Mouse (Mus musculus): ENCODE measurements around the gene Ostc.

Ostc gene

DNA sequence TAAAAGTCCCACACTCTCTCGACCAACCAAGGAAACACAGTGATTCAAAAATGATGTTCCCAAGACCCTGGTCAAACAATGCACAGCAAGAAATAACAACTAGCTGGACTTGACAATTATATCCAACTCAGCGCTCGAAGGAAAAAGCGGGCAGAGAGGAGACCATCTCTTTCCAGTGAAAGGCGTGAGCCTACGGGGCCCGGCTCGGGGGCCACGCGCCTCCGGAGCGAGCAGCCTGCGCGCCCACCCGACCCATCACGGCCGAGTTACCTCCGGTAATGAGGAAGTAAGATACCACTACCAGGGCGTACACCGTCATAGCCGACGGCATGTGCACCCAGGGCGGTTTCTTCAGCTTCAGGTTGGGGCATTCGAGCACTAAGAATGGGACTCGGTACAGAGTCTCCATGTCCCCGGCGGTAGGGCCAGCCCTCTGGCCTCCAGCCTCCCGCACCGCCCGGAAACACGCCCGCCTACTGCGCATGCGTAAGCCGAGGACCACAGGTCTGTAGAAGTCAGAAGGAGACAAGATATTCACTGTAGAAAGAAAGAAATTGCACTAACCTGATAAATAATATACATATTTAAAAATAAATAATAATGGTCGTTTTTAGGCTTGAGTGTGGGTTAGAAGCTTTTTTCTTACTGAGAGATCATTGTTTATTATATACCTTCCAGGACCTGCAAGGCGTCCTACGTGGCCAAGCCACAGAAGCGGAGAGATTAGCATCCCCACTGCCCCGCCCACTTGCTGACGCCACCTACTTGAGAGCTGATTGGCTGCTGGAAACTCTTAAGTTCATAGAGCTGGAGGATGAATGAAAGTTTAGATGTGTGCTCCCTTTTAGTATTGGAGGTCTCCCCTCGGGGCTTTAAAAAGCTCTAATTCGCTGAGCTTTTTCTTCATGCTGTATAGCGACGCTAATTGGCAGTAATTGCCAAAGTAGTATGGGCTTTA lies at the start of gene Ostc:
Ostc (minus strand) TSS at position 478 of the 958 bp plus-strand sequence.
- peak; percentile 99 for DNase-seq (ENCODE audit: low read depth, low spot score)

DNA sequence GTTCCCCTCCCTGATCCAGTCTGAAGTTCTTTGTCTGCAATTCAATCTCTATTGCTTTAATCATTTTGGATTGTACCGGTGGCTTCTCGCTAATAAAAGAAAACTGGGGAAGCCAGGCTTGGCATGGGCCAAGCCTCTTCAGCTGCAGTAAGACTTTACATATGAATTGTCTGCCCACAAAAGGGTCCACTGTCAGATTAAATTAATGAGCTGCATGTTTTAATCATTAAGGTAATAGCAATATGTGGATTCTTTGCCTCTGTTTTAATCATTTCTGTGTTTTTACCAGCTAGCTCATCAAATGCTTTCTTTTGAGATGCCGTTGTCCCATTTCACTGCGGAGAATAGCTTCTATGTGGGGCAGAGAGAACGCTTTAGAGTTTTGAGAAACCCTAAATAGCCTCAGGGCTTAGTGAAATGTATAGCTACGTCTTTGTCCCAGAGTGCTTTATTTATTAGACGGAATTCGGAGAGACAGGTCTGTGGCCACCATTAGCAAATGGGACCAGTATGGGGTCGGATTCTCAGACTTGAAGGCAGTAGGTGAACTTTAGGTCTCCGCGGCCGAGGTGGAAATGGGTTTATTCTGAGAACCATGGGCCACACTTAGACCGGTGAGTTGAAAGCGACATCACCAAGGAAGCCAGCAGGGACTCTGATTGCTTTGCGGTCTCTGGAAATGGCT lies 49.1 kb upstream of the Ostc start:
- no peak for DNase-seq (ENCODE audit: low read depth, low spot score)

DNA sequence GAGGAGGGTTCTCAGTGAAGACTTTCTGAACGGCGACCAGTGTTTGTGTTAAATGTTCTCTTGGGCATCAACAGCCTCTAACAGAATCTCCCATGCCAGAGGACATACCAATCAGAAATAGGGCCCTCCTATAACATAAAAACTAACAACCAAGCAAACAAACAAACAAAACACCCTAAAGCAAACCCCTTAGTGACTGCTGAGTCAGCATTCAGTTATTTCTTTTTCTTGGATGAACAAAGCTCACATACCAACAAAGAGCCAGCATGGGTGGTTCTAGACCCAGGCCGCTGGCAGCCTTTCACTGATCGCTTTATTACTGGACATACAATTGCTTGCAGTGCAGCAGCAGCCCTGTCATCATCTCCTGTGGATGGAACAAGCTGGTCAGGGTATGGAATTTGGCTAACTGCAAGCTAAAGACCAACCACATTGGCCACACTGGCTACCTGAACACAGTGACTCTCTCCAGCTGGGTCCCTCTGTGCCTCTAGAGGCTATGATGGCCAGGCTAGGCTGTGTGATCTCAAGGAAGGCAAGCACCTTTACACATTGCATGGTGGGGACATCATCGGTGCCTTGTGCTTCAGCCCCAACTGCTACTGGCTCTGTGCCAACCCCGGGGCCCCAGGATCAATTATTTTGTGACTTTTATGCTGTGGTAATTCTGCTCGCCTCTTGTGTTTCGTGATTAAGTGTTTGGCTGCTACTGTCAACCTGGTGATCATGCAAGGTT lies 48.0 kb upstream of the Ostc start:
- DNase-seq (ENCODE audit: low read depth, low spot score): no peak

DNA sequence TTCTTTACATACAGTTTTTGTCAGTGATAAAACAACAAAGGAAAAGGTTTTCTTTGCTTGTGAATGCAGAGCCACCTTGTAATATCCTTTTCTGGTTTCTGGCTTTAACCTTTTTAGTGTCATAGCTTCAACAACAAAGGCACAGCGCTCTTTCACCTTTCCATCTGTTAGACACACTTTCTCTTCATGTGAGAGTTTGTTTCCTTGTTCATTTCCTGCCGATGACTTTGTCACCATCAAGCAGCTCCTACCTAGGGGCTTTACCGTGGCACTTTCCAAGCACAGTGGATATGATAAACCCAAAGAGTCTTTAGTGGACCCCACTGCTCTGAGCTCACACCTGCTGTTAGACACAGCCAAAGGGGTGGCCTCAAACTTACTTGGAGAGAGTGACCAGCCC lies 40.0 kb upstream of the Ostc start:
- DNase-seq (ENCODE audit: low read depth, low spot score): no peak

DNA sequence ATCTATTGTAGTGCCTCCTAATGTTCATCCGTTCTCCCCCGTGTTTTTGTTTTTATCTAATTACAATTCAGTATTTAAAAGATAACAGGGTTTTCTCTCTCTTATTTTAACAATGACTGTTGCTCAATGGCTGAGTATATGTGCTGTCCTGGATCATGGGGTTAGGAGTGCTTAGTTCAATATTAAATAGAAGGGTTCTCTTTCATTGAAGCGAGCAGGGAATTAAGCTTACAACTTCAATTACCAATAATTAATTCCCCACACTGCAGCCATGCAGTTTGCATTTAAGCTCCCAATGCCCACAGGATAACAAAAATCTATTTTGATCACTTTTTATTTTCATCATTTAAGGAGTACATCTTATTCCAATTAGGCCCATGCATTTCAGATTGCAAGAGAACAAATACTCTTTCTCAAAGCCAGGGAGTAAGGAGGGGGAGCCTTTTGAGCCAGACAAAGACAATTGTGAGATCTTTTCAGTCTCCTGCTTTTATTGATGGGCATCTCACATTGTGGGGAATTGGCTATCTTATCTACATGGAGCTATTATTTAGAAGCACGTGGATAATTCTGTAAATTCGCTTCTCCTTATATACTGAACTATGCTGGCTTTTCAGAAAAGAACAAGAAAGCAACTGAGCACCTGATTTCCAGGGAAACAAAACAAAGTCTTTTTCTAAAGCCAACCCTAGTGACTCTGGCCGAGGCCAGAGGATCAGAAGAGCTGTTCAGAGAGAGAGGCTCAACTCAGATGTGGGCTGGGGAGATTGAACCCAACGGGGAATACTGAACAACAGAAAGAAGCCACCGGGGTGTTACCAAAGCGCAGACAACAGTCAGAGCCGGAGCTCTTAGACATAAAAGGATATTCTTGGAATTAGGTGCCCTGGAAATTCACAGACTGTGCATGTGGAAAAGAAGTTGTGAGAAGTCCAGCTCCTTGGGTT lies 37.7 kb upstream of the Ostc start:
- DNase-seq (ENCODE audit: low read depth, low spot score): no peak

DNA sequence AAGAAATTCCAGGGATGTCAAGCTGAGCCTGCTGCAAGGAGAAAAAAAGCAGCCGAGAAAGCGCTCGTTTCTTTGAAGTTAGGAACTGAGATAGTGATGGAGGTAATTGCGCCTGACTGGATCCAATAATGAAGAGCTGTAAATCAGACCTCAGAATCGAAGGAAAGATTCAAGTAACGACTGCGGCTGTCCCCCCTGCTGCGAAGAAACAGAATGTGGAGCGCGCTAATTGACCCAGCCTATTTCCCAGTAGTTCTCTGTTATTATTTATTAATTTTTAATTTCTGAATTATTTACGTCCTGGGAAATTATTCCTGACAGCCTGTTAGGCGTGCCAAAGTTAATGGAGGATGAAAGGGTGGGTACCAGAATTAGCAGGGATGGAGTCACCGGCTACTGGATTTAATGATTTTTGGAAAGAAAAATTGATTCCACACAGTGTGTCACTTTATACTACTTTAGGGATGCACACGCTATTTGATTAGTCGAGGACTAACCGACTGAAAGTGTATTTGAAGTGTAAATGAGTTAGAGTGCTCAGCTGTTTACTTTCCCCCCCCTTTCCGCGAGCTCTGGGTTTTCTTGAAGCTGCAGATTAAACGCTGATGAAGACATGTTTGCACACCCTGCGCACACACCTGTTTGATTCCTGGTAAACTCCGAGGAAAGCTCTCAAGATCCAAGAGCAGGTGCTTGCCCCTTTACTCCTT lies 28.6 kb upstream of the Ostc start:
- no peak for DNase-seq (ENCODE audit: low read depth, low spot score)

DNA sequence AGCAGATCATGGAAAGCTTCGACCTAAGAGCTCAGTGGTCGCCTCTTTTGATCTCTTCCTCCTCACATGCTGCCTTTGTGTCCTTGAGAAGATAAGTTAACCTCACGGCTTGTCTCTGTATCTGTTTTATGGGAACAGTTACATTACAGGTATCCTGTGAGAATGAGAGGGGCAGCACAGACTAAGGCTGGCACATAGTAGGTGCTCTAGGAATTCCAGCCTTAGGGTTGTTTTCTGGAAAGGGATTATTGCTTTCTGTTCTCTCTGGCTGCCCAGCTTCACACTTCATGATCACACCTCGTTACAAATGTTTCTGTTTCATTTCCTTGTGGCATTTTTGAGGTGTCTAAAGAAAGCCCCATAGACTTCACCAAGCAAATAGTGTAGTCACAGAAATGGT lies 27.5 kb upstream of the Ostc start:
- no peak for DNase-seq (ENCODE audit: low read depth, low spot score)

DNA sequence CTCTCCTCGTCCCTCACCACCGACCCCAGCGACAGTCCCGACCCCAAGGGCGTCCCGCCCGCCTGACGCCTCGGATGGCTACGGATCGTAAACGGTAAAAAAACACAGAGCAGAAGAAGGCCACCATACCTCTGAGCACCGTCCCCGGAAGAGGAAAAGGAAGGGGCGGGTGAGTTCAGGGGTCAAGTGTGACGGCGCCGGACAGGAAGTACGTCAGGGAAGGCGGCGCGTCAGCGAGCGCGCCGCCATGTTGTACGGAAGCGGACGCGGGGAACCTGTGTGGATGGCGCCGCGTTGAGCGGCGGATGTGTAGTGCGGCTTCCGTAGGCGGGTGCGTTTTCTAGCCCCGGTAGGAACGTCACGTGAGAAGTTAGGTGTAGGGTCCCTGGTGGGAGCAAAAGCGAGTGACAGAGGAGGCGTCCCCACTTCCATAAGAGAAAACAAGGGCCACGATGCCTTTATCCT lies 21.0 kb upstream of the Ostc start, which contains the start of gene Rpl34:
Rpl34 (minus strand) TSS at position 210 of the 465 bp plus-strand sequence.
- peak; percentile 95 for DNase-seq (ENCODE audit: low read depth, low spot score)

DNA sequence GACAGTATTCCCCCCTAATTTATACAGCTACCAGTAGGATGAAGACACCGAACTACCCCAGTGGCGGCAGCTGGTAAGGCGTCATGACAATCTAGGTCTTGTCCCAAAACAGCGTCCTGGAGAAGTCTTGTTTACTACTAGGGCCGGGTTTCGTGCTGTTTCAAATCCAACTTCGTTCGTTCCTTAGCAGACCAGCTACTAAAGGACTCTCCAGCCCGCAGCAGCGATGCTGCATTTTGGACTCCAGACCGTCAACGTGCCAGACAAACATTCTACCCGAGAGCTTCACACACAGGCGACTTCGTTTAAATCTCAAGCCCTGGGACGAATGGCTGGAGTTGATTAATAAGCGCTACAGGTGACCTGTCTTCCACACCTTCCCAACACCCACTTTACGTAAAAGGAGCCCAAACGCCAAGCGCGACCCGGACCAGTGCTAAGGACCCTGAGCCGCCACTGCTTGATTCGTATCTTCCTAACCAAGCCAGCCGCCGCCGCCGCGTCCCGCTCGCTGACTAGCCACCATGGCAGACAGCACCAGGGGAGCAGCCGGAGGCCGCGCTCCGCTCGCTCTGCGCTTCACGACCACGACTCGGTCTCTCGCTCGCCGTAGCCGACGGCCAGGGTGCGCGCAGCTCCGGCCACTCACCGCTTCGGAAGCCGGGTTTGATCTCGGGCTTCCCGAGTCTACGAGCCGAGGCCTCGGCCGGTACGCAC lies 20.4 kb upstream of the Ostc start:
- peak; percentile 75 for DNase-seq (ENCODE audit: low read depth, low spot score)

DNA sequence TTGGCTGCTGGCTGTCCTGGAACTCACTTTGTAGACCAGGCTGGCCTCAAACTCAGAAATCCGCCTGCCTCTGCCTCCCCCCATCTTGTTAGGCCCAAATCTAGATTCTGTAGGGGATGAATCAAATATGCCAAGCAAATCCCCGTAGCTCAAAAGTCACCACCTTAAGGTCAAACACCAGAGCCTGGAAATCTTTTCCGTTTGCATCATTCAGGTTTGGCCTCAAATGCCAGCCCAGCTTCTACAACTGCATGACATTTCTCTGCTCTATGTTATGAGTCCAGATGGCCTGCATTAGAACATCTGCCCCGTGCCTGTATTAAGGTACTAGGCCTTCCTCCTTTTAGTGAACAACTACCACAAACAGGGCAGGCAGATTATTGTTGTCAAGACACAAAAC lies 18.4 kb upstream of the Ostc start:
- no peak for DNase-seq (ENCODE audit: low read depth, low spot score)

DNA sequence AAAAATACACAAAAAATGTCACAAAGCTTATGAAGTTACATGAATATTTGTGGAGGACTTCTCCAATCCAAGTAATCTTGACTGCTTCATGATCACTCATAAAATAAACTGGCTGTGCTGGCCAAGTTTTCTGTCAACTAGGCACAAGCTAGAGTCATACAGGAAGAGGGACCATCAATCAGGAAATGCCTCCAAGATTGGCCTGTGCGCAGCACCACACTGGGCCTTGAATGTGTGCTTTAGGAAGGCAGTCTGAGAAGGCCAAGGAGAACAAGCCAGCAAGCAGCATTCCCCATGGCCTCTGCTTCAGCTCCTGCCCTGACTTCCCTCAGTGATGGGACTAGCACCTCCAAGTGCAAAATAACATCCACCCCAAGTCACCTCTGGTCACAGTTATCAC lies 17.8 kb upstream of the Ostc start:
- no peak for DNase-seq (ENCODE audit: low read depth, low spot score)

DNA sequence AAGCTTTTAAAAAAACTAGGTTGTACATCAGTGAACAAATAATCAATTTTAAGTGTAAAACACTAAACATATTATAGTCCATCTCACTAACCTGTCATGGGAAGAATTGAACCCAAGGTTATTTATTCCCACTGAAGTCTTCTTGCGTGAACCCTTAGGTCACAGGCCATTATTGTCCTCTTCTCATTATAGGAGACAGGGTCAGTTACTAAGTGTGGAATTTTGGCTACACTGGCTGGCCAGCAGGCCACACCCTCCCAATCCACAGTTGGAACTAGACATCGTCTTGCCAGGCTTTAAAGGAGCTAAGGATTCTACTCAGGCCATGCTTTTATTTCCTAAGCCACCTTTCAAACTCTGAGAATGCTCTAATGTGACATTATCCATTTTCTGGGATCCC lies 16.5 kb upstream of the Ostc start:
- DNase-seq (ENCODE audit: low read depth, low spot score): no peak

DNA sequence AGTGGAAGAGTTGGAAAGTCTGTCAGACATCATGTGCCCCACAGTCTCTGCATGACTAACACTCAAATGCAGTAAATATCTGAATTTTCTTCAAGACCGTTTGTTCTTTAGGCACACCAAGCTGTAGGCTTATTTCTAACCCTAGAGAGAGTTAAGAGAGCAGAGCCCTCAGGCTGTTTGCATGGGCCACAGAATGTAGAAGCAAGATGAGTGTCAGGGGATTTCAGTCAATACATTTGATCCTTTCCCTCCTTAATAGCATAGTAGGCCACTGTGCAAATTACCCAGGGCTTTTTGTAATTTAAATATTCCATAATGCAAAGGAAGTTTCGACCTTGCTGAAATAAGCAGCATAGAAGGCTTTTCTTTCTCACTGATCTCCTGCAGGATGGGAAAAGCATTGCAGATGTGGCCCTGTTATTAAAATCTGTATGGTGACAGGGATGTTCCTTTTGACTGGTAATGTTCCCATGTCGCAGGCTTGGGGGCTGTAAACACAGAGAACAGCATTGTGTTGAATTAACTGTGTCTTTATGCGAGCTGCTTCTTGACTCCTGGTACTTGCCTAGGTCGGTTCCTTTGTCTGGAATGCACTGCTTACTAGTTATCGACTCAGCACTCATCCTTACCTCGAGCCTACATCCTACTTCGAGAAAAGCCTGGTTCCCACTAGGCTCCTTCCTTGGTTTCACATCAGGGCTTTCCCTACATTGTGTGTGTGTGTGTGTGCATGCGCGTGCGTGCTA lies 13.7 kb upstream of the Ostc start:
- DNase-seq (ENCODE audit: low read depth, low spot score): no peak

DNA sequence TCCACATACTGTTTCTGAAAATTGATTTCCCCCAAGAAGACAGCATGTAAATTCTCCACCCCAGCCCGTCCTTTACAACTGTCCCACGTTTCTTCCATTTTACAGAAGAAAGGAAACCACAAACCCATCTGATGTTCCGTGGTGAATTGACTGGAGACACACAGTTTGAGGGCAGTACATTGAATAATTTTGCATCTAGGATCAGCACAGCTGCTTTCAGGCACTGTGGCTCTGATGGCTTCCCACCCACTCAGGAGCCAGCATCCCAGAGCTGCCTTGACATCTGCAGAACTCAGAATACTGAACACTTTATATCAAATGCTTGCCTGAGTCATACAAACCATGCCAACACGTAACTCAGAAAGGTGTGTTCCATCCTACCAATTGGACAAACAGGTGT lies 11.0 kb upstream of the Ostc start:
- DNase-seq (ENCODE audit: low read depth, low spot score): no peak

DNA sequence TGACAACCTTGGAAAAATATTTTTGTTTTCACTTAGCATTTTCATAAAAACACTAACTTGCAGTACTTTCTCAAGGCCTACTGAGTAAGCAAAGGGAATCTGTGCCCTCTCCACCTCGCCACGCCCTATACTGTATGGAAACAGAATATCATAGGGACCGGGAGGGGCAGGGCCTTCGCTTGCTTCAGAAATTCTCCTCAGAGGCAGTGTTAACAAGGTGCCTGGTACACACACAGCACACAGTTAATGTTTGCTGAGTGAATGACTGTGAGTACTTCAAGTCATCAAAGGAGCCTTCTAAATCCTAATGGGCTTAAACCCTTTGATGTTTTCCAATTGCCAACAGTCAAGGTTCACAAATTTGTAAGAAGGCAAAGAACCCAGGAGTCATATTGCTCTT lies 9.6 kb upstream of the Ostc start:
- no peak for DNase-seq (ENCODE audit: low read depth, low spot score)

DNA sequence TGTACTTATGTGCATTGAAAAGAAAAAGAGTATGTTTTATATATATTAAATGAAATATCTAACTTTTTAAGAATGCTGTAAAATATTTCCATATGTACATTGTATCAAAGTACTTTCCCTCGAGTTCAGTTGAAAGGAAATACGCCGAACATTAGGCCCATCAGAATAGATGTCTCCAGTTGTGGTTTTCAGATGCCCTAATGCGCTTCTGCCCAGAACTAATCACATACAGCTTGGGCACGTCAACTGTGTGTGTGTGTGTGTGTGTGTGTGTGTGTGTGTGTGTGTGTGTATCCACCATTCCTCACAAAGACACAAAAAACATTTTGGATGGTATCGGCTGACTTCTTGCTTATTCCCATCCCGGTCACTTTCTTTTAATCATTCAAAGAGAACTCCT lies 7.3 kb upstream of the Ostc start:
- no peak for DNase-seq (ENCODE audit: low read depth, low spot score)

DNA sequence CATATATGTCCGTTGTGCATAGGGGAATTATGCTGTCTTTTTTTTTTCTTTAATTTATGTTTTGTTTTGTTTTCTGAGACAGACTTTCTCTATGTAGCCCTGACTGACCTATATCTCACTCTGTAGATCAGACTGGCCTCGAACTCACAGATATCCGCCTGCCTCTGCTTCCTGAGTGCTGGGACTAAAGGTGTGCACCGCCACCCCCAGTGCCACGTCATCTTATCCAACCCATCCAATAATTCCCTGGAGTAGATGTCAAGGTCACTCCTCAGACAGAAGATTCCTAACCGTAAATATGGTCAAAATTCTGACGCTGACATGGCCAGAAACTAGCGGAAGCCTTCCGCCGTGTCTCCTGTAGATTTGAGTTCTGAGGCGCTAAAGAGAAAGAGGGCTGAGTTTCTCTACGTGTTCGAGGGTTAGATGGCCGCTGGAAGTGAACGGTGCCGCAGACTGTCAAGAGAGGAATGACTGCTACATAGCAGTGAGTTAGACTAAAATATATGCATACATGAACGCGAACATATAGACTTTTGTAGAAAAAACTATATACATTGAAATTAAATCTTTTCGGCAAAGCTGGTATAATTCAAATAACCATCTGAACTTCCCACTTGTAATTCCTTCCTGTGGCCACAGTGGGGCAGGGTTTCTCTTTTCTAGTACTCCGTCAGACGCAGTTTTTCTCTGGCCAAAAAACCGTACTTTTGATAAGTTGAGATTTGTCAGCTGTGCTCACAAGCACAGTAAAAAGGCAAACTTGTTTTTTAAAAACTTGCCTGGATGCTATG lies 5.7 kb upstream of the Ostc start:
- DNase-seq (ENCODE audit: low read depth, low spot score): peak; percentile 56

DNA sequence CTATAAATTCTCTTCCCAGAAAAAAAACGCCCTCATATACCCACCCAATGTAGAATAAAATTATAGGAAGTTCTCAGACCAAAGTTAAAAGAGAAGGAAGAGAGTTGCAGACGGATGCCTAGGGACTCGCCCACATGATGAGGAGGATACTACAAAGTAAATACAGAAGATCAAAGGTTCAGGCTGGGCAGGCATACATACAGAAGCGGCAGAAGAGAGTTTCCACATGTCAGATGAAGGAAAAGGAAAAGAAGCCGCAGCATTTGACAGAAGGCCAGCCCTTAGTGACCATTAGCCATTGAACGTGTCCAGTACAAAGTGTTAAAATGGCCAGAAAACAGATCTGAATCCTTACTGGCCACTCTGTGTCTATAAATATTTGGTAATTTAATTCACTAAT lies 3.6 kb upstream of the Ostc start:
- DNase-seq (ENCODE audit: low read depth, low spot score): no peak
